In the genomic region with DNA sequence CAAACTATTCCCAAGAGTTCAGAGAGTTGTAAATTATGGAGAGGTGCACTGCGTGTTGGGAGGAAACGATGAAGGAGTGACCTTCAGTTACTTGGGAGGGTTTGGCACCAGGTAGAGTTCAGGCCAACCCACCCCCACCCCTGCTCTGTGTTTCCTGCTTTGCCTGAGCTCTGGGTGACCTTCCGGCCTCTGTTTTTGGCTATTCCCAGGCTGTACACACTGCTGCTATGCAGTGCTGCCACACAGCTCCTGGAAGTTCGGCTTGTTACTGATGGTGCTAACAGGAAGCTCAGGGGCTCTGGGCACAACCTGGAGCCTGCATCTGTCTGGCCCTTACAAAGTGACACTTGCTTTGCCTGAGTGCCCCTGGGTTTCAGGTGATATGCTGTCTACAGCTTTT, we compare ENCODE assay signal across 18 mouse cellular contexts.
"Had no signal": no experiment of that assay in that cellular context is flagged by ENCODE, and none has a peak within 500 bp of the region (broad histone marks: within the 10 kb centered on the region; RNA-seq: fewer than 3 reads in every experiment).

No protein-coding gene starts in this region.

- H3K4me1 ChIP-seq: stomach, embryonic 15.5 days had no signal

- DNase-seq: layer of hippocampus, postnatal 36 days; lung, adult 18-20 months; lung, postnatal 10 days; lung, postnatal 36 days; retina, postnatal 1 day; right cerebral cortex, postnatal 25 days; spleen, adult 18-20 months; thymus, postnatal 25 days had no signal

- H3K27ac ChIP-seq: kidney, postnatal 0 days; left cerebral cortex, adult 2 months; liver, embryonic 14.5 days; lung, embryonic 15.5 days; midbrain, embryonic 13.5 days; neural tube, embryonic 13.5 days; stomach, embryonic 15.5 days had no signal

- H3K4me3 ChIP-seq: left cerebral cortex, adult 2 months; lung, embryonic 15.5 days; megakaryocyte, embryonic 14.5 days; midbrain, embryonic 10.5 days; midbrain, embryonic 13.5 days; myocyte; neural tube, embryonic 13.5 days; stomach, embryonic 15.5 days had no signal
